Mouse (Mus musculus): ENCODE measurements around the gene Eme2. TPM values are rescaled to one million over a fixed set of nuclear protein-coding genes. Genes with fewer than 3 reads are reported as not detected.

Gene Eme2
- polyA plus RNA-seq, 1 experiment from 2014 or later, result 31.3 TPM

GRCm38 (mm10) chr17:24895571-24896240, 819 bp upstream of the Eme2 start:
- Histone ChIP-seq H3K27me3 (no peaks in the 10 kb centered on the region), H3K27ac (peak overlapping the region; percentile 84), H3K4me2 (peak overlapping the region; percentile 99), H3K4me1 (peaks cover 46% of the 10 kb centered on the region), H3K36me3 (ENCODE audit: poor library complexity, severe bottlenecking) (peaks cover 68% of the 10 kb centered on the region), H3K9me3 (replicated peaks) (no peaks in the 10 kb centered on the region), H3K9ac (peak overlapping the region; percentile 92), H3K4me3 (peak overlapping the region; percentile 92)
- ATAC-seq, result no peak
- 11% methylated on average over 23 of the region's 23 CpGs for WGBS

GRCm38 (mm10) chr17:24894061-24894994, 559 bp downstream of the Eme2 start:
- peak overlapping the region; percentile 92 for H3K4me3 ChIP-seq
- H3K4me1 ChIP-seq, result peaks cover 46% of the 10 kb centered on the region
- H3K4me2 ChIP-seq, result peak overlapping the region; percentile 99
- peak; percentile 3; the same call in 1 of the 2 replicates for ATAC-seq
- H3K9ac ChIP-seq, result peak overlapping the region; percentile 92
- no peaks in the 10 kb centered on the region for H3K9me3 ChIP-seq (replicated peaks)
- H3K36me3 ChIP-seq (ENCODE audit: poor library complexity, severe bottlenecking), result peaks cover 68% of the 10 kb centered on the region
- 11% methylated on average over 31 of the region's 31 CpGs for WGBS
- H3K27ac ChIP-seq, result peak overlapping the region; percentile 84
- H3K27me3 ChIP-seq, result no peaks in the 10 kb centered on the region

GRCm38 (mm10) chr17:24893276-24893675, 1.6 kb downstream of the Eme2 start:
- Histone ChIP-seq H3K27ac (no peak overlapping the region), H3K27me3 (no peaks in the 10 kb centered on the region), H3K4me3 (peak overlapping the region; percentile 92; the same call in 1 of the 2 replicates), H3K4me1 (peaks cover 49% of the 10 kb centered on the region), H3K9ac (no peak overlapping the region), H3K9me3 (replicated peaks) (no peaks in the 10 kb centered on the region), H3K36me3 (ENCODE audit: poor library complexity, severe bottlenecking) (peaks cover 64% of the 10 kb centered on the region), H3K4me2 (no peak overlapping the region)
- ATAC-seq, result no peak
- 96% methylated on average over 2 of the region's 2 CpGs for WGBS

- H3K9me3 ChIP-seq (replicated peaks), result no peaks in the 10 kb centered on the region
- no peak for ATAC-seq
- WGBS, result 87% methylated on average over 12 of the region's 12 CpGs
- no peak overlapping the region for H3K9ac ChIP-seq
- H3K36me3 ChIP-seq (ENCODE audit: poor library complexity, severe bottlenecking), result peaks cover 59% of the 10 kb centered on the region
- no peak overlapping the region for H3K4me3 ChIP-seq
- no peak overlapping the region for H3K4me2 ChIP-seq
- H3K4me1 ChIP-seq, result peaks cover 49% of the 10 kb centered on the region
- no peaks in the 10 kb centered on the region for H3K27me3 ChIP-seq
- no peak overlapping the region for H3K27ac ChIP-seq
These were observed 2.1 kb downstream of the Eme2 start for GRCm38 (mm10) chr17:24892785-24893184.

GRCm38 (mm10) chr17:24891321-24891720, 3.6 kb downstream of the Eme2 start:
- no peak overlapping the region for H3K9ac ChIP-seq
- peaks cover 51% of the 10 kb centered on the region for H3K36me3 ChIP-seq (ENCODE audit: poor library complexity, severe bottlenecking)
- H3K4me1 ChIP-seq, result peaks cover 43% of the 10 kb centered on the region
- no peaks in the 10 kb centered on the region for H3K27me3 ChIP-seq
- no peak overlapping the region for H3K27ac ChIP-seq
- H3K9me3 ChIP-seq (replicated peaks), result no peaks in the 10 kb centered on the region
- ATAC-seq, result no peak
- no peak overlapping the region for H3K4me2 ChIP-seq
- WGBS, result 91% methylated on average over 13 of the region's 13 CpGs
- no peak overlapping the region for H3K4me3 ChIP-seq

- 89% methylated on average over 19 of the region's 19 CpGs for WGBS
- H3K4me1 ChIP-seq, result peaks cover 39% of the 10 kb centered on the region
These were observed 4.5 kb downstream of the Eme2 start for GRCm38 (mm10) chr17:24890151-24891092.

GRCm38 (mm10) chr17:24888862-24889261, 6.0 kb downstream of the Eme2 start:
- Histone ChIP-seq H3K36me3 (ENCODE audit: poor library complexity, severe bottlenecking) (peaks cover 56% of the 10 kb centered on the region), H3K27ac (no peak overlapping the region), H3K9ac (no peak overlapping the region), H3K4me2 (no peak overlapping the region), H3K4me3 (no peak overlapping the region), H3K27me3 (no peaks in the 10 kb centered on the region), H3K4me1 (peaks cover 35% of the 10 kb centered on the region), H3K9me3 (replicated peaks) (no peaks in the 10 kb centered on the region)
- 97% methylated on average over 3 of the region's 3 CpGs for WGBS
- ATAC-seq, result no peak

More at GRCm38 (mm10) chr17:24890151-24891092, 4.5 kb downstream of the Eme2 start:
- Histone ChIP-seq H3K36me3 (ENCODE audit: poor library complexity, severe bottlenecking) (peaks cover 51% of the 10 kb centered on the region), H3K4me2 (no peak overlapping the region), H3K27ac (no peak overlapping the region), H3K4me3 (no peak overlapping the region), H3K27me3 (no peaks in the 10 kb centered on the region), H3K9me3 (replicated peaks) (no peaks in the 10 kb centered on the region), H3K9ac (no peak overlapping the region)
- ATAC-seq, result no peak

- no peak for ATAC-seq
- H3K27ac ChIP-seq, result 0 out of 2 replicates have a peak overlapping the region, but pooled peaks have one; percentile 44
- 68% methylated on average over 18 of the region's 18 CpGs for WGBS
These were observed 7.4 kb downstream of the Eme2 start for GRCm38 (mm10) chr17:24887291-24888080.

GRCm38 (mm10) chr17:24886932-24887271, 8.0 kb downstream of the Eme2 start:
- H3K4me2 ChIP-seq, result peak overlapping the region; percentile 90
- peaks cover 56% of the 10 kb centered on the region for H3K36me3 ChIP-seq (ENCODE audit: poor library complexity, severe bottlenecking)
- H3K27ac ChIP-seq, result peak overlapping the region; percentile 44
- peak; percentile 40; the same call in 1 of the 2 replicates for ATAC-seq
- WGBS, result under 1% methylated on average over 18 of the region's 18 CpGs
- peak overlapping the region; percentile 86 for H3K9ac ChIP-seq
- H3K4me3 ChIP-seq, result peak overlapping the region; percentile 92
- no peaks in the 10 kb centered on the region for H3K9me3 ChIP-seq (replicated peaks)
- no peaks in the 10 kb centered on the region for H3K27me3 ChIP-seq
- H3K4me1 ChIP-seq, result peaks cover 28% of the 10 kb centered on the region

More at GRCm38 (mm10) chr17:24887291-24888080, 7.4 kb downstream of the Eme2 start:
- H3K4me1 ChIP-seq, result peaks cover 28% of the 10 kb centered on the region
- peak overlapping the region; percentile 90 for H3K4me2 ChIP-seq
- no peaks in the 10 kb centered on the region for H3K9me3 ChIP-seq (replicated peaks)
- peak overlapping the region; percentile 92 for H3K4me3 ChIP-seq
- no peaks in the 10 kb centered on the region for H3K27me3 ChIP-seq
- H3K36me3 ChIP-seq (ENCODE audit: poor library complexity, severe bottlenecking), result peaks cover 57% of the 10 kb centered on the region
- peak overlapping the region; percentile 86 for H3K9ac ChIP-seq

- H3K27me3 ChIP-seq, result no peaks in the 10 kb centered on the region
- H3K4me2 ChIP-seq, result peak within 1 kb of the TSS; percentile 91
- under 1% methylated on average over 69 of the region's 69 CpGs for WGBS
- H3K4me3 ChIP-seq, result peak within 1 kb of the TSS; percentile 92
- peaks cover 28% of the 10 kb centered on the region for H3K4me1 ChIP-seq
- peak within 1 kb of the TSS; percentile 44 for H3K27ac ChIP-seq
- H3K9ac ChIP-seq, result peak within 1 kb of the TSS; percentile 86
- H3K9me3 ChIP-seq (replicated peaks), result no peaks in the 10 kb centered on the region
- ATAC-seq, result peak; percentile 97
- peaks cover 50% of the 10 kb centered on the region for H3K36me3 ChIP-seq (ENCODE audit: poor library complexity, severe bottlenecking)
These were observed 8.6 kb downstream of the Eme2 start, which contains the start of the genes Nubp2 and Spsb3 for GRCm38 (mm10) chr17:24886134-24886931. Gene Nubp2, minus strand, starts transcription at chr17:24886349. Gene Spsb3, plus strand, starts transcription at chr17:24886643.
